Mouse (Mus musculus) brain, embryonic 14.5 days (tissue): ENCODE measurements at regions not wholly inside any gene's neighbourhood (a gene's known extent, or its start where the extent isn't known, plus 50 kb on each side); places are given as distances from the start of the nearest gene placed in this dataset.

Source experiments
- CTCF ChIP-seq: fragments of 200-500 bp; IDR thresholded peaks from 2 replicates; pipeline ENCODE4 v1.5.1; 2012; ENCODE audit warnings: inconsistent platforms, mild to moderate bottlenecking, moderate library complexity, borderline replicate concordance; ENCODE audit not compliant: insufficient read depth, insufficient read length; ENCODE audit errors: extremely low read depth
- POLR2A ChIP-seq: fragments of 200-500 bp; IDR thresholded peaks from 2 replicates; pipeline ENCODE4 v1.6.1; 2012; ENCODE audit warnings: mild to moderate bottlenecking, inconsistent platforms, borderline replicate concordance; ENCODE audit not compliant: poor library complexity, insufficient read depth, insufficient read length, severe bottlenecking; ENCODE audit errors: extremely low read depth

GRCm38 (mm10) chr17:31790280-31791063, 65.1 kb downstream of the Sik1 start:
- TF ChIP-seq CTCF (no peak), POLR2A (no peak)
